Mouse (Mus musculus) CH12.LX (cell line): ENCODE data around the gene Snx4. TPM values are rescaled to one million over a fixed set of nuclear protein-coding genes. Genes with fewer than 3 reads are reported as not detected.

Experiments used
- DNase-seq: peaks from one replicate; pipeline ENCODE4 v3.0.0-alpha.2; 2013; ENCODE audit errors: extremely low read depth
- H3K27ac ChIP-seq: 2 replicates; pipeline ENCODE4 v1.5.1; 2012; ENCODE audit warnings: low read depth, mild to moderate bottlenecking, control low read depth, moderate library complexity; ENCODE audit not compliant: insufficient read depth
- H3K27me3 ChIP-seq: replicated peaks from 2 replicates; pipeline ENCODE3; 2012; ENCODE audit warnings: inconsistent platforms
- H3K36me3 ChIP-seq, 2 experiments: replicated peaks in 1 of 2; 2 replicates each; pipeline versions ENCODE3 to v1.6.1; 2012; ENCODE audit warnings: inconsistent platforms in 1 of 2, low read length in 1 of 2, mild to moderate bottlenecking in 1 of 2, mixed read lengths in 1 of 2, moderate library complexity in 1 of 2; ENCODE audit not compliant: control insufficient read depth in 1 of 2, insufficient read depth in 1 of 2
- H3K4me1 ChIP-seq, 2 experiments: 2 replicates each; pipeline ENCODE4 v1.6.1; 2012; ENCODE audit warnings: inconsistent platforms in 1 of 2, moderate library complexity in 1 of 2; ENCODE audit not compliant: insufficient read depth in 2 of 2, control insufficient read depth in 1 of 2
- H3K4me2 ChIP-seq: 2 replicates; pipeline ENCODE4 v1.6.1; 2012; ENCODE audit warnings: low read depth, mild to moderate bottlenecking, control low read depth; ENCODE audit not compliant: poor library complexity, insufficient read depth, severe bottlenecking
- H3K4me3 ChIP-seq, 3 experiments: fragments of 150-350 bp in 1 of 3; sonication (generic) in 1 of 3; replicated peaks in 1 of 3; 2 replicates each; pipeline versions ENCODE3 to v1.5.1; 2011 to 2012; ENCODE audit warnings: low read depth in 2 of 3, low read length in 2 of 3, mild to moderate bottlenecking in 2 of 3, moderate library complexity in 2 of 3, control low read depth in 1 of 3, improper control_type of control experiment in 1 of 3, inconsistent platforms in 1 of 3, mixed read lengths in 1 of 3; ENCODE audit not compliant: poor library complexity in 1 of 3
- H3K79me2 ChIP-seq: replicated peaks from 2 replicates; pipeline ENCODE4 v1.6.1; 2012; ENCODE audit warnings: mild to moderate bottlenecking, moderate library complexity; ENCODE audit not compliant: control insufficient read depth, poor library complexity, insufficient read depth, severe bottlenecking; ENCODE audit errors: extremely low read depth
- H3K9ac ChIP-seq: 2 replicates; pipeline ENCODE4 v1.6.1; 2012; ENCODE audit warnings: low read depth, mild to moderate bottlenecking, control low read depth, moderate library complexity; ENCODE audit not compliant: insufficient read depth
- H3K9me3 ChIP-seq: replicated peaks from 2 replicates; pipeline ENCODE3; 2012; ENCODE audit warnings: low read length, inconsistent platforms, mixed read lengths
- CHD2 ChIP-seq: IDR thresholded peaks from 2 replicates; pipeline ENCODE4 v1.6.1; 2011; ENCODE audit warnings: low read length, improper control_type of control experiment
- CTCF ChIP-seq, 2 experiments: IDR thresholded peaks in 1 of 2; conservative IDR thresholded peaks in 1 of 2; 2 replicates each; pipeline ENCODE4 v1.5.1; 2011 to 2012; ENCODE audit warnings: low read depth in 2 of 2, low read length in 2 of 2, improper control_type of control experiment in 1 of 2, inconsistent platforms in 1 of 2, mild to moderate bottlenecking in 1 of 2, moderate library complexity in 1 of 2
- ETS1 ChIP-seq: conservative IDR thresholded peaks from 2 replicates; pipeline ENCODE4 v1.6.1; 2012; ENCODE audit warnings: low read depth, mild to moderate bottlenecking, inconsistent platforms, low read length, improper control_type of control experiment, moderate library complexity
- HCFC1 ChIP-seq: IDR thresholded peaks from 2 replicates; pipeline ENCODE4 v1.6.1; 2012; ENCODE audit warnings: low read depth, mild to moderate bottlenecking, inconsistent platforms, low read length, improper control_type of control experiment
- KAT2A ChIP-seq: IDR thresholded peaks from 2 replicates; pipeline ENCODE4 v1.6.1; 2012; ENCODE audit warnings: low read length, improper control_type of control experiment, inconsistent platforms; ENCODE audit not compliant: insufficient replicate concordance
- MAFK ChIP-seq: IDR thresholded peaks from 2 replicates; pipeline ENCODE4 v1.6.1; 2011; ENCODE audit warnings: low read length, improper control_type of control experiment; ENCODE audit not compliant: insufficient replicate concordance
- MAZ ChIP-seq: IDR thresholded peaks from 2 replicates; pipeline ENCODE4 v1.6.1; 2012; ENCODE audit warnings: low read depth, mild to moderate bottlenecking, inconsistent platforms, low read length, improper control_type of control experiment, moderate library complexity
- MEF2A ChIP-seq: IDR thresholded peaks from 2 replicates; pipeline ENCODE4 v1.6.1; 2014; ENCODE audit warnings: low read depth, mild to moderate bottlenecking, inconsistent platforms, low read length, improper control_type of control experiment, borderline replicate concordance
- MXI1 ChIP-seq: IDR thresholded peaks from 2 replicates; pipeline ENCODE4 v1.6.1; 2011; ENCODE audit warnings: mild to moderate bottlenecking, low read depth, low read length, improper control_type of control experiment
- MYC ChIP-seq: IDR thresholded peaks from 2 replicates; pipeline ENCODE4 v1.6.1; 2011; ENCODE audit warnings: low read depth, mild to moderate bottlenecking, improper control_type of control experiment, low read length
- NELFE ChIP-seq: IDR thresholded peaks from 2 replicates; pipeline ENCODE4 v1.6.1; 2011; ENCODE audit warnings: low read depth, low read length, improper control_type of control experiment
- NRF1 ChIP-seq: IDR thresholded peaks from 2 replicates; pipeline ENCODE4 v1.6.1; 2014; ENCODE audit warnings: low read depth, mild to moderate bottlenecking, inconsistent platforms, low read length, improper control_type of control experiment, moderate library complexity
- PAX5 ChIP-seq: IDR thresholded peaks from 2 replicates; pipeline ENCODE4 v1.6.1; 2012; ENCODE audit warnings: low read length, inconsistent platforms, mixed read lengths
- POLR2AphosphoS2 ChIP-seq: IDR thresholded peaks from 2 replicates; pipeline ENCODE4 v1.6.1; 2011; ENCODE audit warnings: low read depth, low read length, improper control_type of control experiment
- RAD21 ChIP-seq: IDR thresholded peaks from 2 replicates; pipeline ENCODE4 v1.6.1; 2011; ENCODE audit warnings: low read depth, mild to moderate bottlenecking, low read length, improper control_type of control experiment, moderate library complexity
- RCOR1 ChIP-seq: conservative IDR thresholded peaks from 2 replicates; pipeline ENCODE4 v1.6.1; 2012; ENCODE audit warnings: low read depth, mild to moderate bottlenecking, inconsistent platforms, low read length, improper control_type of control experiment
- SMC3 ChIP-seq: IDR thresholded peaks from 2 replicates; pipeline ENCODE4 v1.6.1; 2011; ENCODE audit warnings: low read depth, low read length, improper control_type of control experiment
- TBP ChIP-seq: conservative IDR thresholded peaks from 2 replicates; pipeline ENCODE4 v1.6.1; 2011; ENCODE audit warnings: low read depth, low read length, improper control_type of control experiment
- TCF12 ChIP-seq: IDR thresholded peaks from 2 replicates; pipeline ENCODE4 v1.6.1; 2014; ENCODE audit warnings: low read depth, mild to moderate bottlenecking, inconsistent platforms, low read length, improper control_type of control experiment
- USF1 ChIP-seq: IDR thresholded peaks from 2 replicates; pipeline ENCODE4 v1.6.1; 2014; ENCODE audit warnings: low read depth, mild to moderate bottlenecking, inconsistent platforms, low read length, improper control_type of control experiment
- ZC3H11A ChIP-seq: IDR thresholded peaks from 2 replicates; pipeline ENCODE4 v1.6.1; 2012; ENCODE audit warnings: low read depth, mild to moderate bottlenecking, inconsistent platforms, low read length, improper control_type of control experiment
- dilution Hi-C: fragments of 300-500 bp; cut with MboI; formaldehyde crosslinking; loops from 2 replicates; pipeline ENCODE4 v1.14.3; 2020; ENCODE audit warnings: low sequenced_read_pairs; ENCODE audit not compliant: extremely low pct_unique_long_range_greater_than_20kb, extremely low pct_ligation_motif_present
- in situ Hi-C: fragments of 300-500 bp; cut with MboI; formaldehyde crosslinking; loops from 3 replicates; pipeline ENCODE4 v1.14.3; 2019; ENCODE audit warnings: low sequenced_read_pairs, low pct_ligation_motif_present, low pct_unique_long_range_greater_than_20kb, mixed read lengths
- polyA plus RNA-seq: library from polyadenylated mRNA; unstranded; fragments of >175 nt; gene quantifications from 2 replicates; pipeline ENCODE4 v1.2.1, GENCODE M21; 2012; ENCODE audit warnings: low read depth; ENCODE audit not compliant: insufficient read length
- total RNA-seq, 2 experiments: library from RNA; depleted of rRNA; stranded (reverse); fragments of 300-350 nt in 1 of 2; fragments of >200 nt in 1 of 2; gene quantifications; 2 replicates each; pipeline ENCODE4 v1.2.3; 2012 to 2014

Gene Snx4
- total and polyA plus RNA-seq, 3 experiments = 77.9 to 168 (median 105) TPM

DNA sequence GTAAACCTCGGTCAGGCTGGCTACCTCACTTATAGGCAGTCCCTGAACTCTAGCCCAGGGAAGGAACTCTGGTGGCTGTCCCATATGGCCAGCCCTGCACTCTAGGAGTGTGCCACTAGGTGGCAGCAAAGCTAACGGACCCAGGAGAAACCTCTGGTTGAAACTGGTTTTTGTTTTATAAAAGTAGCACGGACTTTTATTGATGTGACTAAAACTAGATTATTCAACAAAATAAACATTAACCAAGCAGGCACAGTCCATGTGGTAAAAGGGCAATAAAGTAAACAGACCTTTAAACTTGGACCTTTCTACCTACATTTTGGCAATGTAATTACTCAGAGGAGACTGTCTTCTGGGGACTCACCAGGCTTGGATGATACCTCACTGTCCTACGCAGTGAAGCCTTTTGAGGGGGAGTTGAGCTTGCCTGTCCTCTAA is 55.4 kb downstream of the Snx4 start:
- in situ Hi-C loops = loop anchor here (10.0 to 25.0 kb wide), 2 partner anchors 438 to 656 kb away; partner anchors contain the start of gene Umps
- peak overlapping the region in 1 of 3 experiments; percentile 19 for H3K4me3 ChIP-seq
- no peak for TF ChIP-seq RCOR1
- TF ChIP-seq MEF2A = no peak
- TF ChIP-seq SMC3 = peak; percentile 94
- peak; percentile 76 for TF ChIP-seq ZC3H11A
- TF ChIP-seq NELFE = 0 out of 2 replicates have a peak, but pooled peaks have one; percentile 50
- peak; percentile 96 to 98 for TF ChIP-seq CTCF (conservative IDR thresholded peaks at IDR 0.05 in 1 of 2, IDR thresholded peaks at IDR 0.05 in 1 of 2; ENCODE audit: low read depth in 2 of 2, low read length in 2 of 2)
- TF ChIP-seq MYC = peak; percentile 62; the same call in 1 of the 2 replicates
- TF ChIP-seq TCF12 = 0 out of 2 replicates have a peak, but pooled peaks have one; percentile 13
- peaks cover 0 to 4% of the 10 kb centered on the region in 2 experiments; a peak in 1 of 4 replicates for H3K4me1 ChIP-seq
- H3K36me3 ChIP-seq = peaks cover 6 to 33% of the 10 kb centered on the region in 2 experiments
- peak overlapping the region; percentile 9; the same call in 1 of the 2 replicates for H3K4me2 ChIP-seq
- dilution Hi-C loops = no loop called here
- H3K9ac ChIP-seq = no peak overlapping the region
- no peaks in the 10 kb centered on the region for H3K9me3 ChIP-seq
- H3K27me3 ChIP-seq = no peaks in the 10 kb centered on the region
- no peak overlapping the region for H3K27ac ChIP-seq
- peak; percentile 83 for DNase-seq
- H3K79me2 ChIP-seq = no peaks in the 10 kb centered on the region

DNA sequence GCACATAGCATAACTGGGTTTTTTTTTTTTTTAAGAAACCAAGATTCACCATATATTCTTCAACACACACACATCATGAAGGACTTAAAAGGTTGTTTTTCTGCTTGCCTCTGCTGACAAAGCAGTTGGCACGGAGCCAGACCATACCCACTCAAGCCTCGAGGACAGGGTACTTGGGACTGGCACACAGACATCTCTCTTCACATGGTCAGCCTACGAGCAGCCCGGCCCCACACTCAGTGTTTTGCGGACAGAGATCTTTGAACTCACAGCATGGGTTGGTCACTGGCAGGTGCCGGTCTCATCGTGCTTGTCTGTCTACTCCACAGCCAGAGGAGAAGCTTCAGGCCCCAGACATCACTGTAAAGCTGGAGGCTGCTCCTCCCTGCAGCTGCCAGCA is 56.5 kb downstream of the Snx4 start:
- dilution Hi-C loops = no loop called here

More for the DNA sequence above, 56.5 kb downstream of the Snx4 start:
- in situ Hi-C loops = loop anchor here (10.0 to 25.0 kb wide), 2 partner anchors 437 to 655 kb away; partner anchors contain the start of gene Umps
- no peak for DNase-seq
- TF ChIP-seq MAFK (no peak), RAD21 (no peak), ZC3H11A (no peak), PAX5 (no peak), MXI1 (no peak), HCFC1 (no peak), NELFE (no peak), NRF1 (no peak), MEF2A (no peak), MAZ (no peak), ETS1 (no peak), POLR2AphosphoS2 (no peak), SMC3 (no peak), MYC (no peak), TBP (no peak), USF1 (no peak), KAT2A (no peak), CHD2 (no peak)
- Histone ChIP-seq H3K4me1 (peaks cover 0 to 4% of the 10 kb centered on the region in 2 experiments; a peak in 1 of 4 replicates), H3K9me3 (peaks cover 6% of the 10 kb centered on the region), H3K4me2 (no peak overlapping the region), H3K9ac (no peak overlapping the region), H3K4me3 (no peak overlapping the region), H3K79me2 (no peaks in the 10 kb centered on the region), H3K36me3 (peaks cover 6 to 30% of the 10 kb centered on the region in 2 experiments), H3K27me3 (no peaks in the 10 kb centered on the region), H3K27ac (no peak overlapping the region)
